Mouse (Mus musculus) G1E (cell line): ENCODE results near the gene Smim7. TPM values are rescaled to one million over a fixed set of nuclear protein-coding genes. Genes with fewer than 3 reads are reported as not detected.

Source experiments
- ATAC-seq: 2 replicates; pipeline ENCODE4 v1.8.0; 2016; ENCODE audit warnings: mild to moderate bottlenecking; ENCODE audit not compliant: insufficient number of reproducible peaks, poor library complexity, low FRiP score, severe bottlenecking; ENCODE audit errors: extremely low read depth
- DNase-seq: peaks from one replicate; pipeline ENCODE4 v3.0.0; 2012; ENCODE audit warnings: low spot score
- H3K27me3 ChIP-seq: 2 replicates; pipeline ENCODE4 v1.6.1; 2012; ENCODE audit warnings: mild to moderate bottlenecking, low read length, inconsistent platforms; ENCODE audit not compliant: insufficient read depth
- H3K36me3 ChIP-seq: replicated peaks from 2 replicates; pipeline ENCODE3; 2012; ENCODE audit warnings: mild to moderate bottlenecking, inconsistent platforms
- H3K4me1 ChIP-seq: 2 replicates; pipeline ENCODE4 v1.6.1; 2012; ENCODE audit warnings: low read depth, low read length, inconsistent platforms, mixed read lengths; ENCODE audit not compliant: insufficient read depth
- H3K4me3 ChIP-seq: 2 replicates; pipeline ENCODE4 v1.5.1; 2012; ENCODE audit warnings: low read depth, mild to moderate bottlenecking, inconsistent platforms, low read length, moderate library complexity, mixed read lengths
- H3K9me3 ChIP-seq: replicated peaks from 2 replicates; pipeline ENCODE4 v1.6.1; 2012; ENCODE audit warnings: inconsistent platforms
- CTCF ChIP-seq: IDR thresholded peaks from 2 replicates; pipeline ENCODE4 v1.5.1; 2012; ENCODE audit warnings: low read depth, low read length, inconsistent platforms, mixed read lengths
- GATA1 ChIP-seq: IDR thresholded peaks from 2 replicates; pipeline ENCODE4 v1.6.1; 2012; ENCODE audit warnings: borderline replicate concordance, low read length, inconsistent platforms, mixed read lengths
- GATA2 ChIP-seq: IDR thresholded peaks from 2 replicates; pipeline ENCODE4 v1.6.1; 2012; ENCODE audit warnings: low read depth, low read length, inconsistent platforms, borderline replicate concordance
- POLR2AphosphoS5 ChIP-seq: IDR thresholded peaks from 2 replicates; pipeline ENCODE4 v1.6.1; 2012; ENCODE audit warnings: low read depth, low read length, inconsistent platforms; ENCODE audit not compliant: insufficient replicate concordance
- TAL1 ChIP-seq: conservative IDR thresholded peaks from 2 replicates; pipeline ENCODE4 v1.6.1; 2012; ENCODE audit warnings: low read depth, low read length, inconsistent platforms, mixed read lengths
- polyA plus RNA-seq: library from polyadenylated mRNA; stranded (reverse); fragments of >175 nt; gene quantifications from 2 replicates; pipeline ENCODE4 v1.2.3, GENCODE M21; 2012
- total RNA-seq, 2 experiments: library from RNA; stranded (forward) in 1 of 2; stranded (reverse) in 1 of 2; fragments of 200-1000 nt in 1 of 2; fragments of >200 nt in 1 of 2; fragmentation: Nextera tagmentation in 1 of 2; gene quantifications; 2 replicates each; pipeline ENCODE4 v1.2.3; 2014 to 2017

Gene Smim7
- total RNA-seq (2014; fragmentation: Nextera tagmentation) (26.8 and 36.6 TPM in 2 replicates), total RNA-seq (2017) (30.6 and 32.9 TPM in 2 replicates), polyA plus RNA-seq (14.3 and 15.8 TPM in 2 replicates)

DNA sequence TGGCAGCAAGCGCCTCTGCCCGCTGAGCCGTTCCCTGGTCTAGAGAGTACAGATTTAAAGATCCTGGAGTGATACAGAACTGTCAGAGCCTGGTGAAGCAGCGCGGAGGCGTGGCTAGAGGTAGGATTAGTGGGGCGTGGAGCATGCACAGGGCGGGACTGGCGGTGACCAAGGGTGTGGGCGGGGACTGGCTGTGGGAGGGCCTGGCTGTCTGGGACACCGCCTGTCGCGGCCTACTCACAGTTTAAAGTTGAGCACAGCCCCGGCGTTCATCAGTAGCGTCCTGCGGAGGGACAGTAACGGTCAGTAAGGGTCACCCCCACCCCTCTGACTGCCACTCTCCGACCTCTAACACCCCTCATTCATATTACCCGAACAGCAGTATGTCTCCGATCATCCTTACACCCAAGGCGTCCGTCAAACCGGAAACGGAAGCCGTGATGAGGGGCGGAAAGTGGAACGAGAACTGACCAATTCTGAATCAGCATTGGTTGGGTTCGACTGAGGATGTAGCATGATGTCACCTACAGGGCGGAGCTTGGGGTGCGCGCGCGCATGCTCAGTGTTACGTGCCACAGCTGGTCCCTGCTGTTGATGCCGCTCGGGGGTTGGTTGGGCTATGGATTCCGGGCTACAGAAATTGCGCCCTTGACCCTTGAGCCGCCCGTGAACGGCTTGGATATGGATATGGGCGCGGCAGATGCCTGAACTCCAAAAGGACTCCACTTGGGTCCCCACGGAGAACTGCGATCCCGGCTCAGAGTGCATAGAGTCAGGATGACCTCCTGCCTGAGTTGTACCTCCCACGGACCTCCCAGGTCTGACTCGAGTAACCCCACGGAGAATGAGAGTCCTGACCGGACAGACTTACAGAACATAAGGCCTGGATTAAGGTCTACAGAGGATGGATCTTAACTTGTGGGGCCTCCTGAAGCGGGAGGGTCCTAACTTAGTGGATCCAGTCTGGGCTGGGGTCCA, at the start of gene Smim7:
Gene Smim7 (minus strand): TSS at position 456 of the 978 bp plus-strand sequence.
- no peak for TF ChIP-seq GATA1
- no peak for TF ChIP-seq CTCF
- TF ChIP-seq GATA2 = no peak
- no peak for TF ChIP-seq TAL1
- H3K9me3 ChIP-seq = no peaks in the 10 kb centered on the region
- peaks cover 42% of the 10 kb centered on the region for H3K36me3 ChIP-seq
- H3K4me1 ChIP-seq = peaks cover 40% of the 10 kb centered on the region
- H3K4me3 ChIP-seq = peak within 1 kb of the TSS; percentile 76
- DNase-seq (peak; percentile 94), ATAC-seq (peak; percentile 93)
- H3K27me3 ChIP-seq = no peaks in the 10 kb centered on the region

DNA sequence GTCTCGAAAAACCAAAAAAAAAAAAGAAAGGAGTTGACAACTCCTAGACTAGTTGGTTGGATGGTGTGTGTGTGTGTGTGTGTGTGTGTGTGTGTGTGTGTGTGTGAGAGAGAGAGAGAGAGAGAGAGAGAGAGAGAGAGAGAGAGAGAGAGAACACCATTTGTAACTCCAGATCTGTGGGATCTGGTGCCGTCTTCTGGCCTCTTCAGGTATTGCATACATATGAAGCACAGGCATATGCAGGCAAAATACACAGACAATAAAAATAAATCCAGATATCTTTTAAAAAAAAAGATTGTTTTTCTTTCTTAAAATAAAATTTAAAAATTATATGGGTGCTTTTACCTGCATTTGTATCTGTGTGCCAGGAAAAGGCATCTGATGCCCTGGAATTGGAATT, 19.3 kb upstream of the Smim7 start:
- Histone ChIP-seq H3K4me1 (peaks cover 17% of the 10 kb centered on the region), H3K9me3 (no peaks in the 10 kb centered on the region), H3K27me3 (peaks cover 19% of the 10 kb centered on the region), H3K4me3 (no peak overlapping the region), H3K36me3 (no peaks in the 10 kb centered on the region)
- DNase-seq (no peak), ATAC-seq (no peak)
- TF ChIP-seq CTCF (0 out of 2 replicates have a peak, but pooled peaks have one; percentile 13), POLR2AphosphoS5 (no peak)

DNA sequence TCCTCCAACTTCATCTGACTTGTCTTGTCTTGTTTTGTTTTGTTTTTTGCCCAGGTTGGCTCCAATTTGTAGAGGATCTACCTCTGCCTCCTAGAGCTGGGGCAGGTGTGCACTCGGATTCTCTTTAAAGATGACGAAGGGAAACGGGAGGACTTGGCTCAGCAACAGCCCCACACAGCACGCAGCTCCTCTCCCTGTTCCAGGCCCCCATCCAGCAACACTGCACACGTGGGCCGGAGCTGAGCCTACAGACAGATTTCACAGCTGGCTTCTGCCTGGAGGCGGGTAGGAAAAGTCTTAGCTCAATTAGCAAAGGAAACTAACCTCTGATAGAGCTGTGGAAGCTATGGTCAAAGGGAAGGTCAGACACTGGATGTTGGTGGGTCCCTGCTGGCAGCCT, 18.4 kb upstream of the Smim7 start:
- TF ChIP-seq CTCF (no peak), TAL1 (no peak), GATA1 (no peak), POLR2AphosphoS5 (no peak), GATA2 (no peak)
- H3K27me3 ChIP-seq = peaks cover 23% of the 10 kb centered on the region
- DNase-seq (no peak), ATAC-seq (no peak)
- H3K36me3 ChIP-seq = no peaks in the 10 kb centered on the region
- peaks cover 21% of the 10 kb centered on the region for H3K4me1 ChIP-seq
- H3K4me3 ChIP-seq = no peak overlapping the region
- no peaks in the 10 kb centered on the region for H3K9me3 ChIP-seq

DNA sequence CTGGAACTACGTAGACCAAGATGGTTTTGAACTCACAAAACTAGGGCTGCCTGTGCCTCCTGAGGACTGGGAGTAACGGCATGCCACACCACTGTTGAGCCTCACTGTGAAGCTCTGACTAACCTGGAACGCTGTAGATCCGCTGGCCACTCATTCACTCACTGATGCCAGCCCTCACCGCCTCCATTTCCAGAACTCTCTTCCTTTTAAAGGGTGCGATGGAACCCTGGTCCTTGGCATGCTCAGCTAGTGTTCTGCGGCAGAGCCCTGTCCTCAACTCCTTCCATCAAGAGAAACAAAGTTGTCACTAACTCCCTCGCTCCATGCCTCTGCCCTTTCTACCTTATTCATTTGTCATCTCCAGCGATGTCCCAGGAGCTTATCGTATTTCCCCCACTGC, 18.0 kb upstream of the Smim7 start:
- DNase-seq (no peak), ATAC-seq (no peak)
- peaks cover 24% of the 10 kb centered on the region for H3K27me3 ChIP-seq
- peaks cover 23% of the 10 kb centered on the region for H3K4me1 ChIP-seq
- no peaks in the 10 kb centered on the region for H3K9me3 ChIP-seq
- no peaks in the 10 kb centered on the region for H3K36me3 ChIP-seq
- no peak overlapping the region for H3K4me3 ChIP-seq
- TF ChIP-seq TAL1 (no peak), GATA2 (no peak), POLR2AphosphoS5 (no peak)

DNA sequence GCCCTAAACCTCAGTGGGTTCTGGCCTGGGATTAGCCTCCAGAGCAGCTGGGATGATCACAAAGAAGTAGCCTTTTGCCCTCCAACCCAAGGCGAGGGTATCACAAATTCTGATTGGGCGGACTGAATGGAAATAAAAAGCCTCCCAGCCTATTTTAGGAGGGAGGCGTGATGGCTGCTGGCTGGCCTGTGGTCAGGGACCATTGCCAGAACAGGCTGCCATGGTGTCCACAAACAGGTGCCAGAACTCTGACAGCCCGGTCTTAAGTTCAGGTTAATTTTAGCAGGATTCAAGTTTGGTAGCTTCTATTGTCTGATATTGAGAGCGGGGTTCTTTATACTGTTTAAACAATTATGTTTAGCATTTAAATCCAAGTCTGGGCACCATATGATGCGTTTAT, 16.9 kb upstream of the Smim7 start:
- H3K4me1 ChIP-seq = peaks cover 32% of the 10 kb centered on the region
- H3K36me3 ChIP-seq = no peaks in the 10 kb centered on the region
- no peak overlapping the region for H3K4me3 ChIP-seq
- H3K27me3 ChIP-seq = peaks cover 24% of the 10 kb centered on the region
- TF ChIP-seq CTCF (no peak), GATA1 (no peak), TAL1 (no peak), GATA2 (no peak), POLR2AphosphoS5 (no peak)
- no peaks in the 10 kb centered on the region for H3K9me3 ChIP-seq
- ATAC-seq (no peak), DNase-seq (no peak)

DNA sequence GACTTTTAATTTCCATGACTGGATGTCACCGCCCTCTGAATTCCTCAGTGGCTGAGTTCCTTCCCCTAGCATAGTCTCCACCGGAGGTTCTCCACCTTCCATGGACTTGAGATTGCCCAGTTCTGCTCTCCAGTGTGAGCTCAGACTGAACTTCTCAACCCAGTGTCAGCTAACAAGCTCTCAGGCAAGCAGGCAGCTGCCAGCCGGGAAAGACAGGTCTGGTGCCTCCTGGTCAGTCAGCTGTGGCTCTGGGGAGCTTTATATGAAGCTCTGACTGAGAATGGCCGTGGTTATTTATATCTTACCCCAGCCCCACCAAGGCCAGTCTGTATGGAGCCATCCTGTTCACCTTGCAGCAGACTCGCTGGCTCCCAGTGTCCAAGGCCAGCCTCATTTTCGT, 13.5 kb upstream of the Smim7 start:
- ATAC-seq (no peak), DNase-seq (no peak)
- no peaks in the 10 kb centered on the region for H3K36me3 ChIP-seq
- H3K9me3 ChIP-seq = no peaks in the 10 kb centered on the region
- peaks cover 35% of the 10 kb centered on the region for H3K4me1 ChIP-seq
- H3K4me3 ChIP-seq = no peak overlapping the region
- peaks cover 23% of the 10 kb centered on the region for H3K27me3 ChIP-seq
- TF ChIP-seq GATA2 (no peak), POLR2AphosphoS5 (no peak), CTCF (no peak), GATA1 (no peak), TAL1 (no peak)
